Mouse (Mus musculus) cerebellum, adult 11-12 months (tissue): ENCODE results near the gene Tbc1d23.
"Not testable (repeated sequence)": the region's sequence is repeated elsewhere in the genome, so short reads cannot be mapped to it uniquely, and the experiment has no call there.

Source experiments
- DNase-seq: peaks from one replicate; pipeline ENCODE4 v3.0.0; 2022

The Tbc1d23 gene

GRCm38 (mm10) chr16:57231089-57231936 is at the start of gene Tbc1d23:
Tbc1d23 (minus strand) TSS chr16:57231504.
- DNase-seq, result peak; percentile 99

GRCm38 (mm10) chr16:57280221-57281217 is 49.2 kb upstream of the Tbc1d23 start:
- peak; percentile 39 for DNase-seq

- DNase-seq, result no peak
Measured at GRCm38 (mm10) chr16:57278976-57279626, 47.8 kb upstream of the Tbc1d23 start.

- DNase-seq, result no peak
Measured at GRCm38 (mm10) chr16:57269751-57270150, 38.4 kb upstream of the Tbc1d23 start.

- DNase-seq, result no peak
Measured at GRCm38 (mm10) chr16:57268058-57268841, 36.9 kb upstream of the Tbc1d23 start.

GRCm38 (mm10) chr16:57267068-57267467 is 35.8 kb upstream of the Tbc1d23 start:
- DNase-seq, result no peak

GRCm38 (mm10) chr16:57260152-57260551 is 28.8 kb upstream of the Tbc1d23 start:
- DNase-seq, result no peak

- no peak for DNase-seq
Measured at GRCm38 (mm10) chr16:57259356-57260083, 28.2 kb upstream of the Tbc1d23 start.

- DNase-seq, result no peak
Measured at GRCm38 (mm10) chr16:57251589-57252421, 20.5 kb upstream of the Tbc1d23 start.

- no peak for DNase-seq
Measured at GRCm38 (mm10) chr16:57250991-57251390, 19.7 kb upstream of the Tbc1d23 start.

GRCm38 (mm10) chr16:57247464-57247863 is 16.2 kb upstream of the Tbc1d23 start:
- no peak for DNase-seq

GRCm38 (mm10) chr16:57246596-57246995 is 15.3 kb upstream of the Tbc1d23 start:
- DNase-seq, result no peak

GRCm38 (mm10) chr16:57243858-57244248 is 12.5 kb upstream of the Tbc1d23 start:
- peak; percentile 34 for DNase-seq

- DNase-seq, result no peak
Measured at GRCm38 (mm10) chr16:57243205-57243857, 12.0 kb upstream of the Tbc1d23 start.

GRCm38 (mm10) chr16:57242857-57243204 is 11.5 kb upstream of the Tbc1d23 start:
- DNase-seq, result no peak

- no peak for DNase-seq
Measured at GRCm38 (mm10) chr16:57235871-57236510, 4.7 kb upstream of the Tbc1d23 start.

GRCm38 (mm10) chr16:57231937-57232310 is 620 bp upstream of the Tbc1d23 start:
- not testable (repeated sequence) for DNase-seq

- no peak for DNase-seq
Measured at GRCm38 (mm10) chr16:57226444-57226843, 4.9 kb downstream of the Tbc1d23 start.

GRCm38 (mm10) chr16:57220361-57220760 is 10.9 kb downstream of the Tbc1d23 start:
- DNase-seq, result no peak

GRCm38 (mm10) chr16:57215957-57216356 is 15.3 kb downstream of the Tbc1d23 start:
- no peak for DNase-seq
